Mouse (Mus musculus): ENCODE data around the gene Map3k4. TPM values are rescaled to one million over a fixed set of nuclear protein-coding genes. Genes with fewer than 3 reads are reported as not detected.

The Map3k4 gene
- total RNA-seq, 1 experiment = 31.7 TPM

- peaks cover 11% of the 10 kb centered on the region; the same call in 1 of the 2 replicates for H3K36me3 ChIP-seq (ENCODE audit: control insufficient read depth, insufficient read depth, low read length, poor library complexity, severe bottlenecking)
- no peak overlapping the region for H3K4me3 ChIP-seq (ENCODE audit: insufficient read depth in 1 of 2, low read depth in 1 of 2, low read length in 2 of 2, poor library complexity in 1 of 2, severe bottlenecking in 1 of 2)
- no peak for DNase-seq (ENCODE audit: low read depth, low spot score)
- in situ Hi-C loops (cut with MboI; ENCODE audit: low sequenced_read_pairs in 2 of 2, unreplicated experiment in 2 of 2) = no loop called here
- no peak overlapping the region for H3K9ac ChIP-seq (ENCODE audit: insufficient read depth, low read depth, low read length, poor library complexity, severe bottlenecking)
- H3K9me3 ChIP-seq (ENCODE audit: control insufficient read depth, insufficient read depth, low read depth, low read length) = peaks cover 12% of the 10 kb centered on the region
- H3K4me1 ChIP-seq (ENCODE audit: control insufficient read depth in 2 of 2, insufficient read depth in 2 of 2, low read length in 2 of 2, poor library complexity in 1 of 2) = no peaks in the 10 kb centered on the region
- TF ChIP-seq ZC3H11A (IDR thresholded peaks at IDR 0.05; ENCODE audit: borderline replicate concordance, low read depth, low read length) (no peak), MAFK (IDR thresholded peaks at IDR 0.05; ENCODE audit: insufficient read depth, low read depth, low read length) (no peak), CHD2 (IDR thresholded peaks at IDR 0.05; ENCODE audit: low read depth, low read length) (no peak), HCFC1 (IDR thresholded peaks at IDR 0.05; ENCODE audit: borderline replicate concordance, insufficient read depth, low read length) (no peak), ZNF384 (IDR thresholded peaks at IDR 0.05; ENCODE audit: low read depth, low read length) (no peak)
- no peak overlapping the region for H3K27ac ChIP-seq (ENCODE audit: insufficient read depth, low read depth, low read length, poor library complexity, severe bottlenecking)
These were observed 29.7 kb downstream of the Map3k4 start for GRCm38 (mm10) chr17:12288871-12289270.

DNA sequence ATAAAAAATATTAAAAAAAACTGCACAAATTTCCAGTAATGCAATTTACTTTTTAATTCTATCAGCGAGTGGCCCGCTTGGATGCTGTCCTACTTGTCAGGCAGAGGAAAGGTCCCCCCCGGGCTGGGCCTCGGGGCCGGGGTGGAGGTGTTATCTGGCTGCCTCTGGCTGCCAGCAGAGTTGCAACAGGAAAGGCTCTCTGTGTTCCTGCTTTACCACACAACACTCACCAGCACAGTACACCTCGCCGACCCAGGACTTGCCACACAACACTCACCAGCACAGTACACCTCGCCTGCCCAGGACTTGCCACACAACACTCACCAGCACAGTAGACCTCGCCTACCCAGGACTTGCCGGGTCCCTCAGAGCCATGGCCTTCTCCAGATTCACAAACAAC, 38.8 kb downstream of the Map3k4 start:
- Histone ChIP-seq H3K36me3 (ENCODE audit: control insufficient read depth, insufficient read depth, low read length, poor library complexity, severe bottlenecking) (peaks cover 26% of the 10 kb centered on the region; the same call in 1 of the 2 replicates), H3K4me3 (ENCODE audit: insufficient read depth in 1 of 2, low read depth in 1 of 2, low read length in 2 of 2, poor library complexity in 1 of 2, severe bottlenecking in 1 of 2) (no peak overlapping the region), H3K4me1 (ENCODE audit: control insufficient read depth in 2 of 2, insufficient read depth in 2 of 2, low read length in 2 of 2, poor library complexity in 1 of 2) (no peaks in the 10 kb centered on the region), H3K9ac (ENCODE audit: insufficient read depth, low read depth, low read length, poor library complexity, severe bottlenecking) (no peak overlapping the region), H3K27ac (ENCODE audit: insufficient read depth, low read depth, low read length, poor library complexity, severe bottlenecking) (no peak overlapping the region), H3K9me3 (ENCODE audit: control insufficient read depth, insufficient read depth, low read depth, low read length) (peaks cover 9% of the 10 kb centered on the region; the same call in 1 of the 2 replicates)
- in situ Hi-C loops (cut with MboI; ENCODE audit: low sequenced_read_pairs in 2 of 2, unreplicated experiment in 2 of 2) = no loop called here
- DNase-seq (ENCODE audit: low read depth, low spot score) = no peak
- TF ChIP-seq MAFK (IDR thresholded peaks at IDR 0.05; ENCODE audit: insufficient read depth, low read depth, low read length) (no peak), ZNF384 (IDR thresholded peaks at IDR 0.05; ENCODE audit: low read depth, low read length) (no peak), HCFC1 (IDR thresholded peaks at IDR 0.05; ENCODE audit: borderline replicate concordance, insufficient read depth, low read length) (no peak), CHD2 (IDR thresholded peaks at IDR 0.05; ENCODE audit: low read depth, low read length) (no peak), ZC3H11A (IDR thresholded peaks at IDR 0.05; ENCODE audit: borderline replicate concordance, low read depth, low read length) (no peak)

DNA sequence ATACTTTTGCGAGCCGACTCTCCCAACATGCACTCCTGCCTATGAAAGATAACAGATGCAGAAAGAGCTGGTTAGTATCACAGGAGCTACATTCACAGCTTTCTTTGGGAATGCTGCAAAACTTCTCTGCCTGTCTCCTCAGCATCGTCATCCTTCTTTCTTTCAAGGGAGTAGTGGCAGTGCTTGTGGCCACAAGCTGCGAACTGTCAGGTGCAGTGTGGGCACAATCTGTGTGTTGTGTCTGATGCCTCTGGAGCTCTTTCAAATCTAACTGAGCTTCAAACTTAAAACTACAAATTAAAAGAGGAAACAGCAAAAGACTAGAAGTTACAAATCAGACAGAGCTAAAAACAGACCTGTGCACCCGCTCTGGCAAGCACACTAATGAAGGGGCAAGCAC, 40.5 kb downstream of the Map3k4 start:
- Histone ChIP-seq H3K27ac (ENCODE audit: insufficient read depth, low read depth, low read length, poor library complexity, severe bottlenecking) (no peak overlapping the region), H3K4me1 (ENCODE audit: control insufficient read depth in 2 of 2, insufficient read depth in 2 of 2, low read length in 2 of 2, poor library complexity in 1 of 2) (no peaks in the 10 kb centered on the region), H3K9me3 (ENCODE audit: control insufficient read depth, insufficient read depth, low read depth, low read length) (peaks cover 5% of the 10 kb centered on the region; the same call in 1 of the 2 replicates), H3K4me3 (ENCODE audit: insufficient read depth in 1 of 2, low read depth in 1 of 2, low read length in 2 of 2, poor library complexity in 1 of 2, severe bottlenecking in 1 of 2) (no peak overlapping the region), H3K9ac (ENCODE audit: insufficient read depth, low read depth, low read length, poor library complexity, severe bottlenecking) (no peak overlapping the region), H3K36me3 (ENCODE audit: control insufficient read depth, insufficient read depth, low read length, poor library complexity, severe bottlenecking) (peaks cover 24% of the 10 kb centered on the region; the same call in 1 of the 2 replicates)
- in situ Hi-C loops (cut with MboI; ENCODE audit: low sequenced_read_pairs in 2 of 2, unreplicated experiment in 2 of 2) = no loop called here
- no peak for TF ChIP-seq MAFK (IDR thresholded peaks at IDR 0.05; ENCODE audit: insufficient read depth, low read depth, low read length)
- TF ChIP-seq CHD2 (IDR thresholded peaks at IDR 0.05; ENCODE audit: low read depth, low read length) = no peak
- no peak for TF ChIP-seq ZNF384 (IDR thresholded peaks at IDR 0.05; ENCODE audit: low read depth, low read length)
- TF ChIP-seq HCFC1 (IDR thresholded peaks at IDR 0.05; ENCODE audit: borderline replicate concordance, insufficient read depth, low read length) = no peak
- no peak for TF ChIP-seq ZC3H11A (IDR thresholded peaks at IDR 0.05; ENCODE audit: borderline replicate concordance, low read depth, low read length)
- DNase-seq (ENCODE audit: low read depth, low spot score) = no peak

DNA sequence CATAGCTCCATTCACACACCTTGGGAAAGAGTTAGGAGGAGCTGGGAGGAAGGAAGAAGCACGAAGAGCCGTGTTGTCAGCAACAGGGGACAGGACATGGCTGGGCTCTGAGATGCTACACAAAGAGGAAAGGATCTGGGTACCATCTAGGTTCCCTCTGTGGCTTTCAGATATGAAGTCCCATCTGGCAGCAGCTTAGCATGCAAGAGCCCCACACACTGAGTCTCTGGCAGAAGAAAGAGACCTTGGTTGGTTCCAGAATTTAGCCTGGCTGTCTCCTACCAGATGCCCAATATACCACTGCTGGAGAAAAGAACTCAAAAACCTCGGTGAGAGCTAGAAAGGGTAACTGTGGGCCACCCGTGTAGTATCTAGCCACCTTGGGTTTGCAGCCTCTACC, 41.3 kb downstream of the Map3k4 start:
- no peak for DNase-seq (ENCODE audit: low read depth, low spot score)
- H3K27ac ChIP-seq (ENCODE audit: insufficient read depth, low read depth, low read length, poor library complexity, severe bottlenecking) = no peak overlapping the region
- in situ Hi-C loops (cut with MboI; ENCODE audit: low sequenced_read_pairs in 2 of 2, unreplicated experiment in 2 of 2) = no loop called here
- no peaks in the 10 kb centered on the region for H3K4me1 ChIP-seq (ENCODE audit: control insufficient read depth in 2 of 2, insufficient read depth in 2 of 2, low read length in 2 of 2, poor library complexity in 1 of 2)
- H3K4me3 ChIP-seq (ENCODE audit: insufficient read depth in 1 of 2, low read depth in 1 of 2, low read length in 2 of 2, poor library complexity in 1 of 2, severe bottlenecking in 1 of 2) = no peak overlapping the region
- peaks cover 2% of the 10 kb centered on the region; the same call in 1 of the 2 replicates for H3K9me3 ChIP-seq (ENCODE audit: control insufficient read depth, insufficient read depth, low read depth, low read length)
- H3K36me3 ChIP-seq (ENCODE audit: control insufficient read depth, insufficient read depth, low read length, poor library complexity, severe bottlenecking) = peaks cover 21% of the 10 kb centered on the region; the same call in 1 of the 2 replicates
- no peak overlapping the region for H3K9ac ChIP-seq (ENCODE audit: insufficient read depth, low read depth, low read length, poor library complexity, severe bottlenecking)
- no peak for TF ChIP-seq ZNF384 (IDR thresholded peaks at IDR 0.05; ENCODE audit: low read depth, low read length)
- no peak for TF ChIP-seq ZC3H11A (IDR thresholded peaks at IDR 0.05; ENCODE audit: borderline replicate concordance, low read depth, low read length)
- TF ChIP-seq CHD2 (IDR thresholded peaks at IDR 0.05; ENCODE audit: low read depth, low read length) = no peak
- TF ChIP-seq HCFC1 (IDR thresholded peaks at IDR 0.05; ENCODE audit: borderline replicate concordance, insufficient read depth, low read length) = no peak
- no peak for TF ChIP-seq MAFK (IDR thresholded peaks at IDR 0.05; ENCODE audit: insufficient read depth, low read depth, low read length)
